Mouse (Mus musculus) MEL (cell line): ENCODE data around the gene Shroom2. TPM values are rescaled to one million over a fixed set of nuclear protein-coding genes. Genes with fewer than 3 reads are reported as not detected.

Source experiments
- DNase-seq: peaks from one replicate; pipeline ENCODE4 v3.0.0; 2011; ENCODE audit warnings: low read depth, low spot score
- H3K27ac ChIP-seq: 2 replicates; pipeline ENCODE4 v1.5.1; 2012; ENCODE audit warnings: low read depth, mild to moderate bottlenecking, control low read depth, low read length, moderate library complexity; ENCODE audit not compliant: control insufficient read depth
- H3K27me3 ChIP-seq, 2 experiments: fragments of 150-350 bp in 1 of 2; sonication (generic) in 1 of 2; 2 replicates each; pipeline ENCODE4 v1.6.1; 2012; ENCODE audit warnings: low read length in 2 of 2, mild to moderate bottlenecking in 2 of 2, improper control_type of control experiment in 1 of 2, moderate library complexity in 1 of 2; ENCODE audit not compliant: insufficient read depth in 2 of 2, control insufficient read depth in 1 of 2
- H3K36me3 ChIP-seq, 2 experiments: 2 replicates each; pipeline ENCODE4 v1.6.1; 2012 to 2014; ENCODE audit warnings: low read length in 2 of 2, improper control_type of control experiment in 1 of 2, inconsistent platforms in 1 of 2, mild to moderate bottlenecking in 1 of 2; ENCODE audit not compliant: insufficient read depth in 2 of 2, control insufficient read depth in 1 of 2
- H3K4me1 ChIP-seq, 2 experiments: fragments of 150-350 bp in 1 of 2; sonication (generic) in 1 of 2; 2 replicates each; pipeline ENCODE4 v1.6.1; 2012; ENCODE audit warnings: low read length in 2 of 2, improper control_type of control experiment in 1 of 2, mild to moderate bottlenecking in 1 of 2; ENCODE audit not compliant: insufficient read depth in 2 of 2, control insufficient read depth in 1 of 2
- H3K4me3 ChIP-seq, 2 experiments: fragments of 150-350 bp in 1 of 2; sonication (generic) in 1 of 2; 2 replicates each; pipeline ENCODE4 v1.5.1; 2012; ENCODE audit warnings: low read depth in 2 of 2, low read length in 2 of 2, mild to moderate bottlenecking in 2 of 2, moderate library complexity in 2 of 2, control low read depth in 1 of 2, improper control_type of control experiment in 1 of 2; ENCODE audit not compliant: control insufficient read depth in 1 of 2, insufficient read depth in 1 of 2
- H3K79me2 ChIP-seq: 2 replicates; pipeline ENCODE4 v1.6.1; 2012; ENCODE audit warnings: mild to moderate bottlenecking, low read length, moderate library complexity; ENCODE audit not compliant: control insufficient read depth, poor library complexity, insufficient read depth
- H3K9ac ChIP-seq: 2 replicates; pipeline ENCODE4 v1.6.1; 2012; ENCODE audit warnings: low read depth, mild to moderate bottlenecking, control low read depth, low read length, moderate library complexity; ENCODE audit not compliant: control insufficient read depth, poor library complexity, severe bottlenecking
- H3K9me3 ChIP-seq: fragments of 150-350 bp; sonication (generic); replicated peaks from 2 replicates; pipeline ENCODE4 v1.6.1; 2012; ENCODE audit warnings: mild to moderate bottlenecking, low read length, improper control_type of control experiment, moderate library complexity; ENCODE audit not compliant: insufficient read depth
- CHD1 ChIP-seq: IDR thresholded peaks from 2 replicates; pipeline ENCODE4 v1.6.1; 2012; ENCODE audit warnings: low read depth, mild to moderate bottlenecking, inconsistent platforms, low read length, improper control_type of control experiment
- CTCF ChIP-seq, 3 experiments: IDR thresholded peaks in 2 of 3; conservative IDR thresholded peaks in 1 of 3; 2 replicates each; pipeline ENCODE4 v1.5.1; 2011 to 2012; ENCODE audit warnings: low read length in 3 of 3, low read depth in 2 of 3, mild to moderate bottlenecking in 2 of 3, improper control_type of control experiment in 1 of 3, inconsistent platforms in 1 of 3, mixed read lengths in 1 of 3, moderate library complexity in 1 of 3; ENCODE audit not compliant: control insufficient read depth in 1 of 3, insufficient read depth in 1 of 3, poor library complexity in 1 of 3, severe bottlenecking in 1 of 3
- ELF1 ChIP-seq: IDR thresholded peaks from 2 replicates; pipeline ENCODE4 v1.6.1; 2014; ENCODE audit warnings: low read depth, mild to moderate bottlenecking, inconsistent platforms, low read length, improper control_type of control experiment, moderate library complexity
- ETS1 ChIP-seq: IDR thresholded peaks from 2 replicates; pipeline ENCODE4 v1.6.1; 2012; ENCODE audit warnings: low read depth, mild to moderate bottlenecking, inconsistent platforms, low read length, improper control_type of control experiment, moderate library complexity
- HCFC1 ChIP-seq: IDR thresholded peaks from 2 replicates; pipeline ENCODE4 v1.6.1; 2012; ENCODE audit warnings: low read depth, mild to moderate bottlenecking, inconsistent platforms, low read length, improper control_type of control experiment, moderate library complexity
- JUND ChIP-seq: IDR thresholded peaks from 2 replicates; pipeline ENCODE4 v1.6.1; 2011; ENCODE audit warnings: low read depth, mild to moderate bottlenecking, improper control_type of control experiment, low read length
- KAT2A ChIP-seq: conservative IDR thresholded peaks from 2 replicates; pipeline ENCODE4 v1.6.1; 2012; ENCODE audit warnings: low read depth, low read length, improper control_type of control experiment, inconsistent platforms
- MAZ ChIP-seq: IDR thresholded peaks from 2 replicates; pipeline ENCODE4 v1.6.1; 2012; ENCODE audit warnings: low read depth, mild to moderate bottlenecking, inconsistent platforms, low read length, improper control_type of control experiment
- MEF2A ChIP-seq: IDR thresholded peaks from 2 replicates; pipeline ENCODE4 v1.6.1; 2014; ENCODE audit warnings: low read depth, mild to moderate bottlenecking, inconsistent platforms, low read length, improper control_type of control experiment; ENCODE audit not compliant: poor library complexity, insufficient replicate concordance, severe bottlenecking; ENCODE audit errors: extremely low read depth
- POLR2A ChIP-seq, 2 experiments: IDR thresholded peaks; 2 replicates each; pipeline ENCODE4 v1.6.1; 2011 to 2012; ENCODE audit warnings: low read length in 2 of 2, mild to moderate bottlenecking in 2 of 2, control low read depth in 1 of 2, improper control_type of control experiment in 1 of 2, low read depth in 1 of 2, moderate library complexity in 1 of 2; ENCODE audit not compliant: control insufficient read depth in 1 of 2, insufficient read depth in 1 of 2, poor library complexity in 1 of 2
- POLR2AphosphoS5 ChIP-seq: IDR thresholded peaks from 2 replicates; pipeline ENCODE4 v1.6.1; 2012; ENCODE audit warnings: low read depth, borderline replicate concordance, mild to moderate bottlenecking, inconsistent platforms, low read length, moderate library complexity, mixed read lengths
- TCF12 ChIP-seq: IDR thresholded peaks from 2 replicates; pipeline ENCODE4 v1.6.1; 2014; ENCODE audit warnings: low read depth, mild to moderate bottlenecking, inconsistent platforms, low read length, improper control_type of control experiment, moderate library complexity
- UBTF ChIP-seq: IDR thresholded peaks from 2 replicates; pipeline ENCODE4 v1.6.1; 2012; ENCODE audit warnings: low read depth, mild to moderate bottlenecking, inconsistent platforms, low read length, improper control_type of control experiment, moderate library complexity, borderline replicate concordance; ENCODE audit not compliant: insufficient read depth
- ZKSCAN1 ChIP-seq: IDR thresholded peaks from 2 replicates; pipeline ENCODE4 v1.6.1; 2012; ENCODE audit warnings: low read depth, mild to moderate bottlenecking, inconsistent platforms, low read length, improper control_type of control experiment, moderate library complexity
- ZMIZ1 ChIP-seq: IDR thresholded peaks from 2 replicates; pipeline ENCODE4 v1.6.1; 2012; ENCODE audit warnings: low read depth, mild to moderate bottlenecking, inconsistent platforms, low read length, improper control_type of control experiment, moderate library complexity
- polyA plus RNA-seq, 2 experiments: library from polyadenylated mRNA; stranded (reverse) in 1 of 2; unstranded in 1 of 2; fragments of >175 nt in 1 of 2; fragments of >200 nt in 1 of 2; gene quantifications; 2 replicates each; pipeline versions ENCODE4 v1.2.1 to v1.2.4; 2012; ENCODE audit warnings: low replicate concordance in 2 of 2, low read depth in 1 of 2; ENCODE audit not compliant: insufficient read length in 2 of 2, insufficient read depth in 1 of 2, missing spikeins in 1 of 2
- total RNA-seq: library from RNA; depleted of rRNA; stranded (reverse); fragments of 300-350 nt; gene quantifications from 2 replicates; pipeline ENCODE4 v1.2.3, GENCODE M21; 2012; rRNA removed

Gene Shroom2
- not detected in 2 replicates for total RNA-seq
- polyA plus RNA-seq, result not detected

DNA sequence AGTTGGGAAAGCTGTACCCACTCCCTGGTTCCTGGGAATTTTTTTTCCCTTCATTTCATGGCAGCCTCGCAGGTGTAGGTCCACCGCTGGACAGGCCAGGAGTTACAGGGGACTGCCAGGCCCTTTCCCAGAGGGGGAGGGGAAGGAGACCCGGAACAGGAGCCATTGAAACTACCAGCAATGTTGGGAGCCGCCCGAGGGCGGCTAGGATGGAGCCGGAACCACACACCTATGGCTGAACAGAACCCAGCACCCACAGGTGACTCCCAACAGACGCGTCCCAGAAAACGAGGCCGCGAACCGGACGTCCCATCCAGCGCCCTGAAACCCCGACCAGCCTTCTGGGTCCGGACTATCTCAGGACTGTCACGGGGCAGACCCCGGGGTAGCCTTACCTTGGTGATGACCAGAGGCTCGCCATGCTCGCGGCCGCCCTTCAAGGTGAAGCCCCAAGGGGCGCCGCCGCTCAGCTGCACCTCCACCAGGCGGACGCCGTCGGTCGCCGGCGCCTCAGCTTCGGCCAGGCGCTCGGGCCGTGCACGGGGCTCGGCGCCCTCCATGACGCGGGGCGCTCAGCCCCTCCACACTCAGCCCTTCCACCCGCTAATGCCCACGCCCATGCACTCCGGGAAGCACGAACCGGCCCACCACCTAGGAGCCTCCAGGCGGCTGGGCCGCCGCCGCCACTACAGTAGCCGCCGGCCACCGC, at the start of gene Shroom2:
Gene Shroom2 (minus strand): TSS at position 575 of the 709 bp plus-strand sequence.
- Histone ChIP-seq H3K9ac (no peak within 1 kb of the TSS), H3K4me3 (no peak within 1 kb of the TSS)

GRCm38 (mm10) chrX:152818996-152819395, 49.7 kb upstream of the Shroom2 start:
- Histone ChIP-seq H3K79me2 (no peaks in the 10 kb centered on the region), H3K27me3 (no peaks in the 10 kb centered on the region), H3K4me3 (no peak overlapping the region), H3K36me3 (no peaks in the 10 kb centered on the region), H3K4me1 (no peaks in the 10 kb centered on the region), H3K9me3 (no peaks in the 10 kb centered on the region), H3K9ac (no peak overlapping the region), H3K27ac (no peak overlapping the region)
- TF ChIP-seq KAT2A (no peak), MAZ (no peak), ZKSCAN1 (no peak), CTCF (IDR thresholded peaks at IDR 0.05 in 2 of 3, conservative IDR thresholded peaks at IDR 0.05 in 1 of 3; ENCODE audit: control insufficient read depth in 1 of 3, insufficient read depth in 1 of 3, low read depth in 2 of 3, low read length in 3 of 3, poor library complexity in 1 of 3, severe bottlenecking in 1 of 3) (no peak; a peak in 1 of 6 replicates), ETS1 (no peak), JUND (no peak), POLR2A (IDR thresholded peaks at IDR 0.05; ENCODE audit: control insufficient read depth in 1 of 2, insufficient read depth in 1 of 2, low read depth in 1 of 2, low read length in 2 of 2, poor library complexity in 1 of 2) (no peak)
- TF ChIP-seq, all 39 proteins: peak for 0
- no peak for DNase-seq

More for the DNA sequence above, at the start of gene Shroom2:
- TF ChIP-seq UBTF (no peak), TCF12 (no peak), POLR2AphosphoS5 (no peak), HCFC1 (no peak)
- TF ChIP-seq, all 39 proteins: peak for 0
- Histone ChIP-seq H3K9me3 (no peaks in the 10 kb centered on the region), H3K27me3 (no peaks in the 10 kb centered on the region), H3K79me2 (no peaks in the 10 kb centered on the region), H3K27ac (no peak within 1 kb of the TSS), H3K4me1 (no peaks in the 10 kb centered on the region), H3K36me3 (no peaks in the 10 kb centered on the region)
- DNase-seq, result no peak

DNA sequence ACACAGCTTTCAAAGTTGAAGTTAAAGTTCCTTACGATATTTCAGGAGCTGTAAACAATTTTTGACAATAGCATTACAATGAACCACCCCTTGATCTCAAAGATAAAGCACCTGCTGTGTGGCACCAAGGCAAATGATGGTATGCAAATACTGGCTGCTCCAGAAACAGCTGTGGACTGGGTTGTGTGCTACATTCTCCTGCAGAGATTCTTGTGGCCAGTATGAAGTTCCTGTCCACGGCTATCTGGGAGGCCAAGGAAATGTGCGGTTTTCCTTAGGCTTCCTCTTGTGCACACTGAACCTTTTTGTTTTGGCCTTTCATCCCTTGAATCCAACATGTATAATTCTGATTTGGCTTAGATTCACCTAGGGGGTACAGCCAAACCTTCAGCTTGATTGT, 44.1 kb upstream of the Shroom2 start:
- Histone ChIP-seq H3K36me3 (no peaks in the 10 kb centered on the region), H3K4me3 (no peak overlapping the region), H3K4me1 (no peaks in the 10 kb centered on the region), H3K27ac (no peak overlapping the region), H3K9me3 (no peaks in the 10 kb centered on the region), H3K79me2 (no peaks in the 10 kb centered on the region), H3K9ac (no peak overlapping the region), H3K27me3 (no peaks in the 10 kb centered on the region)
- TF ChIP-seq CHD1, result no peak
- no peak for TF ChIP-seq TCF12
- no peak for TF ChIP-seq POLR2A (IDR thresholded peaks at IDR 0.05; ENCODE audit: control insufficient read depth in 1 of 2, insufficient read depth in 1 of 2, low read depth in 1 of 2, low read length in 2 of 2, poor library complexity in 1 of 2)
- TF ChIP-seq MEF2A, result no peak
- TF ChIP-seq ELF1, result no peak
- TF ChIP-seq KAT2A, result no peak
- no peak for TF ChIP-seq ZKSCAN1
- no peak for TF ChIP-seq JUND
- no peak for TF ChIP-seq ZMIZ1
- no peak for DNase-seq
